Mouse (Mus musculus): ENCODE results near the gene Mrpl45.
"Not testable (repeated sequence)": the region's sequence is repeated elsewhere in the genome, so short reads cannot be mapped to it uniquely, and the experiment has no call there.

Gene Mrpl45

GRCm38 (mm10) chr11:97315504-97316503 is at the start of gene Mrpl45:
Gene Mrpl45 (plus strand): TSS chr11:97315716.
- DNase-seq, result peak; percentile 98

GRCm38 (mm10) chr11:97266544-97266943 is 49.0 kb upstream of the Mrpl45 start:
- not testable (repeated sequence) for DNase-seq

- peak; percentile 10 for DNase-seq
Observed at GRCm38 (mm10) chr11:97270004-97270403, 45.5 kb upstream of the Mrpl45 start.

GRCm38 (mm10) chr11:97272835-97273234 is 42.7 kb upstream of the Mrpl45 start:
- DNase-seq, result no peak

- no peak for DNase-seq
Observed at GRCm38 (mm10) chr11:97273613-97274012, 41.9 kb upstream of the Mrpl45 start.

- DNase-seq, result not testable (repeated sequence)
Observed at GRCm38 (mm10) chr11:97274947-97275346, 40.6 kb upstream of the Mrpl45 start.

- DNase-seq, result no peak
Observed at GRCm38 (mm10) chr11:97275349-97275748, 40.2 kb upstream of the Mrpl45 start.

- no peak for DNase-seq
Observed at GRCm38 (mm10) chr11:97276019-97276418, 39.5 kb upstream of the Mrpl45 start.

- DNase-seq, result no peak
Observed at GRCm38 (mm10) chr11:97277166-97277565, 38.4 kb upstream of the Mrpl45 start.

- no peak for DNase-seq
Observed at GRCm38 (mm10) chr11:97278456-97278855, 37.1 kb upstream of the Mrpl45 start.

GRCm38 (mm10) chr11:97279040-97279404 is 36.5 kb upstream of the Mrpl45 start:
- DNase-seq, result no peak

- peak; percentile 59 for DNase-seq
Observed at GRCm38 (mm10) chr11:97279405-97280215, 35.9 kb upstream of the Mrpl45 start.

GRCm38 (mm10) chr11:97280216-97280861 is 35.2 kb upstream of the Mrpl45 start, which contains the start of gene Npepps:
Gene Npepps (minus strand): TSS chr11:97280638.
- DNase-seq, result peak; percentile 74

- DNase-seq, result peak; percentile 13
Observed at GRCm38 (mm10) chr11:97282179-97282578, 33.3 kb upstream of the Mrpl45 start.

GRCm38 (mm10) chr11:97284854-97285253 is 30.7 kb upstream of the Mrpl45 start:
- DNase-seq, result no peak

GRCm38 (mm10) chr11:97285852-97286775 is 29.4 kb upstream of the Mrpl45 start:
- no peak for DNase-seq

GRCm38 (mm10) chr11:97286973-97287372 is 28.5 kb upstream of the Mrpl45 start:
- DNase-seq, result no peak

GRCm38 (mm10) chr11:97287643-97288042 is 27.9 kb upstream of the Mrpl45 start:
- DNase-seq, result no peak

- peak; percentile 60 for DNase-seq
Observed at GRCm38 (mm10) chr11:97289276-97290230, 26.0 kb upstream of the Mrpl45 start.

- no peak for DNase-seq
Observed at GRCm38 (mm10) chr11:97292731-97293130, 22.8 kb upstream of the Mrpl45 start.

- no peak for DNase-seq
Observed at GRCm38 (mm10) chr11:97296542-97296941, 19.0 kb upstream of the Mrpl45 start.

Data from lung, postnatal 36 days (tissue).